Mouse (Mus musculus) liver, adult 2 months (tissue): ENCODE results near the gene Bbc3. TPM values are rescaled to one million over a fixed set of nuclear protein-coding genes. Genes with fewer than 3 reads are reported as not detected.
"Not testable (repeated sequence)": the region's sequence is repeated elsewhere in the genome, so short reads cannot be mapped to it uniquely, and the experiment has no call there.

Source experiments
- DNase-seq: peaks from one replicate; pipeline ENCODE4 v3.0.0-alpha.2; 2011; ENCODE audit warnings: low read depth, low spot score; ENCODE audit errors: extremely low read depth
- H3K27ac ChIP-seq: fragments of 200-500 bp; replicated peaks from 2 replicates; pipeline ENCODE4 v1.5.1; 2012; ENCODE audit warnings: low read depth, mild to moderate bottlenecking, control low read depth, inconsistent platforms, low read length; ENCODE audit not compliant: insufficient read depth
- H3K27me3 ChIP-seq: fragments of 200-500 bp; 2 replicates; pipeline ENCODE4 v1.6.1; 2012; ENCODE audit warnings: mild to moderate bottlenecking, moderate library complexity, low read length, inconsistent platforms; ENCODE audit not compliant: control insufficient read depth, insufficient read depth
- H3K36me3 ChIP-seq: fragments of 200-500 bp; 2 replicates; pipeline ENCODE4 v1.6.1; 2012; ENCODE audit warnings: low read length, inconsistent platforms; ENCODE audit not compliant: control insufficient read depth, insufficient read depth
- H3K4me1 ChIP-seq: fragments of 200-500 bp; 2 replicates; pipeline ENCODE4 v1.6.1; 2011; ENCODE audit warnings: low read length; ENCODE audit not compliant: control insufficient read depth, insufficient read depth
- H3K4me3 ChIP-seq: fragments of 200-500 bp; 2 replicates; pipeline ENCODE4 v1.5.1; 2011; ENCODE audit warnings: low read depth, mild to moderate bottlenecking, control low read depth, low read length, moderate library complexity; ENCODE audit not compliant: insufficient read depth
- H3K79me2 ChIP-seq: fragments of 200-500 bp; 2 replicates; pipeline ENCODE4 v1.6.1; 2012; ENCODE audit warnings: inconsistent platforms, mild to moderate bottlenecking, low read length, moderate library complexity; ENCODE audit not compliant: control insufficient read depth, insufficient read depth
- H3K9ac ChIP-seq: fragments of 200-500 bp; 2 replicates; pipeline ENCODE4 v1.6.1; 2012; ENCODE audit warnings: low read depth, mild to moderate bottlenecking, control low read depth, inconsistent platforms, low read length
- CTCF ChIP-seq: fragments of 200-500 bp; IDR thresholded peaks from 2 replicates; pipeline ENCODE4 v1.5.1; 2011; ENCODE audit warnings: low read depth, low read length, control low read depth
- POLR2A ChIP-seq: fragments of 200-500 bp; IDR thresholded peaks from 2 replicates; pipeline ENCODE4 v1.6.1; 2011; ENCODE audit warnings: low read length, control low read depth; ENCODE audit not compliant: insufficient read depth; ENCODE audit errors: extremely low read depth
- WGBS: fragments of 180-500 bp; shearing (Covaris S2); methylation state at CpG from one replicate; pipeline ENCODE4 v1.1.7; 2018; 5-methylcytosine and 5-hydroxymethylcytosine counted together
- polyA plus RNA-seq: library from polyadenylated mRNA; depleted of rRNA; stranded (reverse); fragments of >200 nt; gene quantifications from 2 replicates; pipeline ENCODE4 v1.2.3, GENCODE M21; 2012
- total RNA-seq: library from RNA; depleted of rRNA; stranded (reverse); fragments of >200 nt; gene quantifications from 2 replicates; pipeline ENCODE4 v1.2.3, GENCODE M21; 2014

Bbc3 gene
- total and polyA plus RNA-seq, 2 experiments: 6.0 to 15.2 TPM

GRCm38 (mm10) chr7:16299419-16300035 lies 8.7 kb upstream of the Bbc3 start:
- Histone ChIP-seq H3K36me3 (no peaks in the 10 kb centered on the region), H3K27ac (no peak overlapping the region), H3K4me3 (peak overlapping the region; percentile 17; the same call in 1 of the 2 replicates), H3K4me1 (peaks cover 7% of the 10 kb centered on the region; the same call in 1 of the 2 replicates), H3K27me3 (no peaks in the 10 kb centered on the region), H3K79me2 (no peaks in the 10 kb centered on the region), H3K9ac (peak overlapping the region; percentile 26; the same call in 1 of the 2 replicates)
- 3% methylated on average over 52 of the region's 52 CpGs for WGBS
- peak; percentile 48 for DNase-seq
- TF ChIP-seq CTCF (no peak), POLR2A (no peak)

GRCm38 (mm10) chr7:16307141-16307540 lies 1.1 kb upstream of the Bbc3 start:
- H3K79me2 ChIP-seq, H3K9ac ChIP-seq, H3K27ac ChIP-seq, H3K36me3 ChIP-seq, DNase-seq, H3K27me3 ChIP-seq, H3K4me3 ChIP-seq: not testable (repeated sequence)
- H3K4me1 ChIP-seq: peaks cover 14% of the 10 kb centered on the region
- WGBS: 85% methylated on average over 6 of the region's 6 CpGs

DNA sequence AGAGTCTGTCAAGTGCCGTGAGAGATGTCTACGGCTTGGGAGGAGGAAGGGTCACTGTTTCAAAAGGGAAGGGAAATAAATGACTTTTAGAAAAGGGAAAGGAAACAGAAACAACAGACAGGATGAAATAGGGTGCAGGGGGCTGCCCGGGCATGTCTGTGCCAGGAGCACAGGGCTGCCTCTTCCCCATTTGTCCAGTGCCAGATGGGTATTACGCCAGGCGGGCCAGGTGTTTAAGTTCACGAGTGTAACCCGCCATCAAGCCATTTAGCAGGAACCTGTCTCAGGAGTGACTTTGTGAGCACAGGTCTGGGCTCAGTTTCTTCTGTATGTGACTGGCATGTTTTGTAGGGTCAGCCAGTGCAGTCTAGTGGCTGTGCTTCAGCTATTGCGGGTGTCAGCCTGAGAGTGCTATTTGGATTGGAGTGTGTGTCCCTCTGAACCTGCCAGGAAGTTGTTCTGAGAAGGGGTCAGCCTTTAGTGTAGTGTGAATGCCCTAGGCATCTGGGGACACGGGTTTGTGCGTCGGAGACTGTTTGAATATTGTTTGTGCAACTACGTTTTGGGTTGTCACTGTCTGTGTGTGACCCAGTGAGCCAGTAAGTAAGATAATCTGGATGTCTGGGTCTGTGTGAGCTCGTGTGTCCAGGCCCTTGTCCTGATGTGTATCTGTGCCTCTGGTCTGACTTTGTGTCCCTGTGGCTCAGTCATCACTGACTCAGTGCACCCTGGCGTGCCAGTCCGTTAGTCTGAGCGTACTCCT lies 543 bp downstream of the Bbc3 start:
- peak overlapping the region; percentile 52; the same call in 1 of the 2 replicates for H3K9ac ChIP-seq
- peak; percentile 60 for DNase-seq
- TF ChIP-seq POLR2A: no peak
- no peak for TF ChIP-seq CTCF
- H3K4me1 ChIP-seq: peaks cover 14% of the 10 kb centered on the region
- WGBS: 20% methylated on average over 16 of the region's 16 CpGs
- H3K27me3 ChIP-seq: no peaks in the 10 kb centered on the region
- H3K79me2 ChIP-seq: peaks cover 5% of the 10 kb centered on the region; the same call in 1 of the 2 replicates
- H3K36me3 ChIP-seq: no peaks in the 10 kb centered on the region
- H3K4me3 ChIP-seq: peak overlapping the region; percentile 84
- H3K27ac ChIP-seq: no peak overlapping the region; the same call in 1 of the 2 replicates

DNA sequence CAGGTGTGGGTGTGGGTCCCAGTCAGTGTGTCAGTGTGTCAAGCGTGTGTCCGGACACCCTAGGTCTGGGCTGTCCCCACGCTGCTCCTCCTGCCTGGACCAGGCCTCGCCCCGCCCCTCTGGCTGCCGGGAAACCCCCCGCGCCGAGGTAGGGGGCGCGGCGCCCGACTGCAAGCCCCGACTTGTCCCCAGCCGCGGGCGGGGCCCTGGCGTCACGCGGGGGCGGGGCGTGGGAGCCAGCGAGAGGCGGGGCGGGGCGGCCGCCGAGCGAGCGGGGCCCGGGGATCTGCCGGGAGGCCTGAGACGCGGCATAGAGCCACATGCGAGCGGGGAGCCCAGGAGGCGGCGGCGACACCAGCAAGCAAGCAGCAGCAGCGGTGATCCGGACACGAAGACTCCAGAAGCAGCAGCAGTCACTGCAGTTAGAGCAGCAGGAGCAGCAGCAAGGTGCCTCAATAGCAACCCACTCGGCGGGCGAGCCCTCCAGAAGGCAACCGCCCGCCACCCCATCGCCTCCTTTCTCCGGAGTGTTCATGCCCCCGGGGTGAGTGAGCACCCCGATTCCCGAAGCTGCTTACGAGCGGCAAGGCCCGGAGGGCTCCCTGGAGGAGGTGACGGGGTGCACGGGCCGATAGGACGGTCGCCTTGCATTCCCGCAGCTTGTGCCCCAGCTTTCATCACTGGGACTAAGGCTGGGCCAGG lies 1.3 kb downstream of the Bbc3 start:
- no peaks in the 10 kb centered on the region for H3K27me3 ChIP-seq
- no peaks in the 10 kb centered on the region for H3K36me3 ChIP-seq
- no peak for DNase-seq
- H3K4me1 ChIP-seq: peaks cover 16% of the 10 kb centered on the region
- TF ChIP-seq POLR2A: peak; percentile 64; the same call in 1 of the 2 replicates
- TF ChIP-seq CTCF: no peak
- WGBS: under 1% methylated on average over 61 of the region's 61 CpGs
- peak overlapping the region; percentile 92 for H3K9ac ChIP-seq
- H3K4me3 ChIP-seq: peak overlapping the region; percentile 84
- H3K27ac ChIP-seq: peak overlapping the region; percentile 89
- peaks cover 5% of the 10 kb centered on the region; the same call in 1 of the 2 replicates for H3K79me2 ChIP-seq

DNA sequence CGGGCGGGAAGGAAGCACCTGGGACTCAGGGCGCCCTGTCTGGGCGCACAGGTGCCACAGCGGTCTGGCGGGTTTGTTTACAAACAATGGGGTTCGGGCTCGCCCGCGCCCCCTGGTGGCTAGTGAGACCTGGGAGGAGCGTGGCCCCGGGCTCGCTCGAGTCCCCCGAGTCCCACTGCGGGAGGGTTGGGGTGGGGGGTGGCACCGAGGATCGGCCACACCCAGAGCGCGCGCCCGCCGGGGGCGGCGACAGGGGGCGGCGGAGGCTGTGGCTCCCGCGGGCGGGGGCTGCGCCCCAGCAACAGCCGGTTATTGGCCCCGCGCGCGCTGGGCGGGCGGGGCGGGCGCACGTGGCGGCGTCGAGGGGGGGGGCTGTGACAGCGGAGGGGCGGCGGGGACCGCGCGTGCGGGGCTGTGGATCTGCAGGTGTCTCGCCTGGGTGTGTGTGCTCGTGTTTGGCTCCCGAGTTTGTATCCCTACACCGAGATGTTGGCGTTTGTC lies 1.9 kb downstream of the Bbc3 start:
- Histone ChIP-seq H3K79me2 (peaks cover 5% of the 10 kb centered on the region; the same call in 1 of the 2 replicates), H3K9ac (peak overlapping the region; percentile 95), H3K27ac (peak overlapping the region; percentile 89), H3K27me3 (no peaks in the 10 kb centered on the region), H3K36me3 (no peaks in the 10 kb centered on the region), H3K4me3 (peak overlapping the region; percentile 84), H3K4me1 (peaks cover 17% of the 10 kb centered on the region)
- peak; percentile 78 for DNase-seq
- WGBS: under 1% methylated on average over 51 of the region's 56 CpGs
- TF ChIP-seq CTCF (peak; percentile 77), POLR2A (0 out of 2 replicates have a peak, but pooled peaks have one; percentile 58)
